Mouse (Mus musculus): ENCODE measurements around the gene Nudt2. TPM values are rescaled to one million over a fixed set of nuclear protein-coding genes. Genes with fewer than 3 reads are reported as not detected.
A peak's percentile ranks its signal among the peaks of the same experiment; 100 is the strongest.
"Not testable (repeated sequence)": the region's sequence is repeated elsewhere in the genome, so short reads cannot be mapped to it uniquely, and the experiment has no call there.

The Nudt2 gene
- 65.4 and 67.8 TPM in 2 replicates for polyA plus RNA-seq (2016; fragmentation: Nextera tagmentation; extraction: Ambion mirVana)

- Histone ChIP-seq H3K4me3 (peak within 1 kb of the TSS; percentile 82), H3K27ac (peak within 1 kb of the TSS; percentile 95), H3K36me3 (replicated peaks) (peaks cover 38% of the 10 kb centered on the region), H3K9me3 (peaks cover 15% of the 10 kb centered on the region; the same call in 1 of the 2 replicates), H3K27me3 (ENCODE audit: poor library complexity, severe bottlenecking) (no peaks in the 10 kb centered on the region), H3K4me1 (peaks cover 27% of the 10 kb centered on the region)
- peak; percentile 99 for DNase-seq (ENCODE audit: extremely low spot score, low spot score)
- WGBS = under 1% methylated on average over 70 of the region's 70 CpGs
Observed at GRCm38 (mm10) chr4:41464345-41465286, at the start of gene Nudt2, which contains the start of gene Kif24. TSS of gene Nudt2 (plus strand) at chr4:41465151. TSS of gene Kif24 (minus strand) at chr4:41464887.

DNA sequence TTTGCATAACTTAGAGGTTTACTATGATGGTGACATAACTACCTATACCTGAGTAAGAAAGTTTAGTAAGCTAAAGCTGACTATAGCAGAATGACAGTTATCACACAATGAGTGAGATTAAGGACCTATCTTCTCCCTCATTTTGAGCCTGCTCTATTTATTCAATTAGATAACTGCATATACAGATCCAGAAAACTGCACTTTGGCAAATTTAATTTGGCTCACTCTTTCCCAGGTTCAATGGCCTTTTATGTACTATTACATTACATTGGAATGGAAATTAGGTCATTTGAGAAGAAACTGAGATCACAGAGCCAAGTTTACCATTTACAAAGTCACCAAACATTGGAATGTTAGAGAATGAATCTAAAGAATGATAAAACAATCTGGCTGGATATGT lies 48.0 kb upstream of the Nudt2 start:
- Histone ChIP-seq H3K27me3 (ENCODE audit: poor library complexity, severe bottlenecking) (no peaks in the 10 kb centered on the region), H3K4me1 (no peaks in the 10 kb centered on the region), H3K36me3 (replicated peaks) (peaks cover 29% of the 10 kb centered on the region), H3K27ac (no peak overlapping the region), H3K4me3 (no peak overlapping the region), H3K9me3 (no peaks in the 10 kb centered on the region)
- no peak for DNase-seq (ENCODE audit: extremely low spot score, low spot score)

GRCm38 (mm10) chr4:41438931-41439330 lies 26.0 kb upstream of the Nudt2 start:
- no peak overlapping the region for H3K27ac ChIP-seq
- H3K27me3 ChIP-seq (ENCODE audit: poor library complexity, severe bottlenecking) = no peaks in the 10 kb centered on the region
- H3K9me3 ChIP-seq = no peaks in the 10 kb centered on the region
- H3K4me1 ChIP-seq = no peaks in the 10 kb centered on the region
- DNase-seq (ENCODE audit: extremely low spot score, low spot score) = no peak
- peaks cover 29% of the 10 kb centered on the region for H3K36me3 ChIP-seq (replicated peaks)
- WGBS = 85% methylated on average over 5 of the region's 5 CpGs
- H3K4me3 ChIP-seq = no peak overlapping the region

DNA sequence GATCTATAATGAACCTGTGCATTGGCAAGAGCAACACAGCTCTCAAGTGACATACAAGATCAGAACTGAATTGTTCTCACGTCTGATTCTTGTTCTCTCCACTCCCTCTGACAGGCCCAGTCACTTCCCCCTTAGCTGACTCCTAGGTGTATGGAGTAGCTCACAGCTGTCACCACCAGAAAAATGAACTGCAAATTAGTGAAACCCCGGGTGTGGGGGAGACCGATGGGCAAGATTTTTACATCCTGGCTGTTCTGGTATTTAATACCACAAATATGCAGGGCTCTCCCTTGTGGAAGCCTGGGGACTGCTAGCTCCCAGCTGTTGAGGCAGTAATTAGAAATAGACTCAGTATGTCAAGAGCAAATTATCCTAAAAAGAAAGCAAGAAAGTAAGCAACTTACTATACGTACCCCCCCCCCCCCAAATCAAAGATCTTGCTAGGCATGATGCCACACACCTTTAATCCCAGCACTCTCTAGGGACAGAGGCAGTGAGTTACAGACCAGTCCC lies 22.1 kb upstream of the Nudt2 start:
- Histone ChIP-seq H3K27ac (no peak overlapping the region), H3K36me3 (replicated peaks) (peaks cover 51% of the 10 kb centered on the region), H3K4me3 (no peak overlapping the region), H3K4me1 (no peaks in the 10 kb centered on the region), H3K27me3 (ENCODE audit: poor library complexity, severe bottlenecking) (no peaks in the 10 kb centered on the region), H3K9me3 (no peaks in the 10 kb centered on the region)
- DNase-seq (ENCODE audit: extremely low spot score, low spot score) = no peak
- 94% methylated on average over 4 of the region's 4 CpGs for WGBS

GRCm38 (mm10) chr4:41447595-41447994 lies 17.4 kb upstream of the Nudt2 start:
- Histone ChIP-seq H3K27ac (no peak overlapping the region), H3K36me3 (replicated peaks) (peaks cover 80% of the 10 kb centered on the region), H3K4me3 (no peak overlapping the region), H3K27me3 (ENCODE audit: poor library complexity, severe bottlenecking) (no peaks in the 10 kb centered on the region), H3K4me1 (no peaks in the 10 kb centered on the region), H3K9me3 (no peaks in the 10 kb centered on the region; the same call in 1 of the 2 replicates)
- 94% methylated on average over 3 of the region's 3 CpGs for WGBS
- no peak for DNase-seq (ENCODE audit: extremely low spot score, low spot score)

GRCm38 (mm10) chr4:41460690-41461089 lies 4.3 kb upstream of the Nudt2 start:
- Histone ChIP-seq H3K4me3 (no peak overlapping the region), H3K9me3 (peaks cover 15% of the 10 kb centered on the region; the same call in 1 of the 2 replicates), H3K27me3 (ENCODE audit: poor library complexity, severe bottlenecking) (no peaks in the 10 kb centered on the region), H3K4me1 (peaks cover 18% of the 10 kb centered on the region), H3K36me3 (replicated peaks) (peaks cover 32% of the 10 kb centered on the region), H3K27ac (no peak overlapping the region)
- no peak for DNase-seq (ENCODE audit: extremely low spot score, low spot score)
- WGBS = 91% methylated on average over 1 of the region's 1 CpGs

DNA sequence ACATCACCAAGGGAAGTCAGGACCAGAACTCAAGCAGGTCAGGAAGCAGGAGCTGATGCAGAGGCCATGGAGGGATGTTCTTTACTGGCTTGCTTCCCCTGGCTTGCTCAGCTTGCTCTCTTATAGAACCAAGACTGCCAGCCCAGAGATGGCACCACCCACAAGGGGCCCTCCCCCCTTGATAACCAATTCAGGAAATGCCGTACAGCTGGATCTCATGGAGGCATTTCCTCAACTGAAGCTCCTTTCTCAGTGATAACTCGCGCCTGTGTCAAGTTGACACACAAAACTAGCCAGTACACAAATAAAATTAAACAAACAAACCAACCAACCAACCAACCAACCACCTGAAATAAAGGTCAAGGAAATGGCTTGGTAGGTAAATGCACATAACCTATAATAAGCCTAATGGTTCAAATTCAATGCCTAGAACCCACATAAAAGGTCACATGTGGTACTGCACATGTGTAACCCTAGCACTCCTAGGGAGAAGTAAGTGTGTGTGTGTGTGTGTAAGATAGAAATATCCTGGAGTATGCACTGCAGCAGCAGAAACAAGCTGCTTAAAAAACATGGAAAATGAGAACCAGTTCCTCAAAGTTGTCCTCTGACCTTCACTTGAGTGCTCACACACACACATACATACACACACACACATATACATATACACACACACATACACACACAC lies 1.8 kb upstream of the Nudt2 start:
- DNase-seq (ENCODE audit: extremely low spot score, low spot score); H3K27me3 ChIP-seq (ENCODE audit: poor library complexity, severe bottlenecking); H3K27ac ChIP-seq: not testable (repeated sequence)
- Histone ChIP-seq H3K9me3 (peaks cover 15% of the 10 kb centered on the region; the same call in 1 of the 2 replicates), H3K36me3 (replicated peaks) (peaks cover 38% of the 10 kb centered on the region), H3K4me3 (peak overlapping the region; percentile 82), H3K4me1 (peaks cover 20% of the 10 kb centered on the region)
- WGBS = 68% methylated on average over 3 of the region's 3 CpGs

- DNase-seq (ENCODE audit: extremely low spot score, low spot score) = no peak
- H3K36me3 ChIP-seq (replicated peaks) = peaks cover 32% of the 10 kb centered on the region
- H3K27ac ChIP-seq = peak overlapping the region; percentile 95
- H3K27me3 ChIP-seq (ENCODE audit: poor library complexity, severe bottlenecking) = no peaks in the 10 kb centered on the region
- 3% methylated on average over 17 of the region's 17 CpGs for WGBS
- H3K9me3 ChIP-seq = peaks cover 12% of the 10 kb centered on the region; the same call in 1 of the 2 replicates
- H3K4me1 ChIP-seq = peaks cover 34% of the 10 kb centered on the region
- peak overlapping the region; percentile 82 for H3K4me3 ChIP-seq
Observed at GRCm38 (mm10) chr4:41465287-41465665, 325 bp downstream of the Nudt2 start.

- Histone ChIP-seq H3K27me3 (ENCODE audit: poor library complexity, severe bottlenecking) (no peaks in the 10 kb centered on the region), H3K4me1 (peaks cover 42% of the 10 kb centered on the region), H3K36me3 (replicated peaks) (peaks cover 6% of the 10 kb centered on the region), H3K27ac (peak overlapping the region; percentile 65), H3K9me3 (no peaks in the 10 kb centered on the region), H3K4me3 (no peak overlapping the region)
- DNase-seq (ENCODE audit: extremely low spot score, low spot score) = peak; percentile 53
- 59% methylated on average over 17 of the region's 17 CpGs for WGBS
Observed at GRCm38 (mm10) chr4:41468396-41469080, 3.6 kb downstream of the Nudt2 start.

DNA sequence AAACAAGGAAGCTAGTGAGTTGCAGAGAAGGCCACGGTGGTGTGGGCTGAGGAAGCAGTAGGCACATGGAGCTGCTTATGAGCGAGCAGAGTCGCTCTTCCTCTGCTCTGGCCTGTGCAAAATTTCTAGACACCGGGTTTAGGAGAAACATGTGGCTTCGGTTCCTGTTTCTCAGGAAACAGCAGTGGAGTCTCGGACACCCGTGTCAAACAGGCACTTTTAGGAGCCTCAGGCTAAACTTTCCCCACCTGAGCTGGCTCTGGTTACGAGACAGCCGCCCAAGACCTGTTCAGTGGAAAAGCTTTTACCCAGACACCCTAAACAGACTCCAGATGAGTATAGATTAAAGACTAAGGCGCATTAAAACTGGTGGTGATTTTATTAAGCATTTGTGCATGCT lies 4.2 kb downstream of the Nudt2 start:
- no peak for DNase-seq (ENCODE audit: extremely low spot score, low spot score)
- WGBS = 69% methylated on average over 10 of the region's 10 CpGs
- H3K4me1 ChIP-seq = peaks cover 36% of the 10 kb centered on the region
- peak overlapping the region; percentile 65 for H3K27ac ChIP-seq
- no peaks in the 10 kb centered on the region for H3K27me3 ChIP-seq (ENCODE audit: poor library complexity, severe bottlenecking)
- H3K36me3 ChIP-seq (replicated peaks) = peaks cover 9% of the 10 kb centered on the region
- no peak overlapping the region for H3K4me3 ChIP-seq
- H3K9me3 ChIP-seq = no peaks in the 10 kb centered on the region

DNA sequence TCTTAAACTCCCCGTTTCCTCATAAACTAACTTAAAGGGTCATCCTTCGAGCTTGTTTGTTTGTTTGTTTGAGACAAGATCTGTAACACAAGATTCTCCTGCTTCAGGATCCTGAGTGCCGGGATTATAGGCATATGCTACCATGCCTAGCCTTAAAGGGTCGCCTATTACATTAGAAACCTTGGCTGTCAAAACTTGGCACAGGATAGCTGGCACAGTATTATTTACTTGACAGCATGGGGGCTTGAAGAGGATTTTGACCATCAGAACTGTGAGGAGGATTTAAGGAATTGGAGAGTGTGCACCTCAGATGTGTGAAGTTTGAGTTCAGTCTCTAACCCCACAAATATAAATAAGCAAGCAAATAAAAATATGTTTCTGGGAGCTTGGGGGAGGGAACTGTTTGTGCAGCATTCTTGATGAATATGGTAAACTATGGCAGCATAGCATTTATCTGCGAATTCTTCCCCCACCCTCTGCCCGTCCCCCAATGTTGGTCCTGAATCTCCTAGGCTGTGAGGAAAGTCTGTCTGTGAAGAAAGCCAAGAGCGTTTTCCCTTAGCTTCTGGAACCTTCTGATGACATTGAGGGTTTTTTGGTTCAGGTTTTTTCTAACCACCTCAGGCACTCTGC lies 5.2 kb downstream of the Nudt2 start:
- 66% methylated on average over 7 of the region's 7 CpGs for WGBS
- Histone ChIP-seq H3K4me3 (no peak overlapping the region), H3K27ac (peak overlapping the region; percentile 78), H3K27me3 (ENCODE audit: poor library complexity, severe bottlenecking) (no peaks in the 10 kb centered on the region), H3K9me3 (no peaks in the 10 kb centered on the region), H3K36me3 (replicated peaks) (peaks cover 9% of the 10 kb centered on the region), H3K4me1 (peaks cover 36% of the 10 kb centered on the region)
- no peak for DNase-seq (ENCODE audit: extremely low spot score, low spot score)

Measured in forebrain, embryonic 10.5 days (tissue).